Mouse (Mus musculus) cerebellum, adult 18-20 months (tissue): ENCODE data around the gene Prmt1.
A peak's percentile ranks its signal among the peaks of the same experiment; 100 is the strongest.

Experiments used
- DNase-seq, 2 experiments: peaks; one replicate each; pipeline ENCODE4 v3.0.0; 2021

The Prmt1 gene

GRCm38 (mm10) chr7:44975117-44975419, 11.3 kb downstream of the Prmt1 start:
- peak in 1 of 2 experiments; percentile 38 for DNase-seq

GRCm38 (mm10) chr7:44974383-44975116, 11.8 kb downstream of the Prmt1 start, which contains the start of gene Cpt1c:
Gene Cpt1c, minus strand, starts transcription at chr7:44974851.
- DNase-seq = peak; percentile 88 to 92

- DNase-seq = peak in 1 of 2 experiments; percentile 47
These were observed 12.8 kb downstream of the Prmt1 start for GRCm38 (mm10) chr7:44973415-44974130.

- DNase-seq = no peak
These were observed 15.2 kb downstream of the Prmt1 start for GRCm38 (mm10) chr7:44971142-44971541.

GRCm38 (mm10) chr7:44970231-44970691, 16.1 kb downstream of the Prmt1 start:
- DNase-seq = peak; percentile 76 to 87

GRCm38 (mm10) chr7:44966638-44967037, 19.7 kb downstream of the Prmt1 start:
- DNase-seq = no peak

GRCm38 (mm10) chr7:44965975-44966374, 20.4 kb downstream of the Prmt1 start:
- DNase-seq = no peak

- DNase-seq = no peak
These were observed 21.4 kb downstream of the Prmt1 start for GRCm38 (mm10) chr7:44964990-44965389.

GRCm38 (mm10) chr7:44962831-44963230, 23.5 kb downstream of the Prmt1 start:
- DNase-seq = no peak

- DNase-seq = no peak
These were observed 24.0 kb downstream of the Prmt1 start for GRCm38 (mm10) chr7:44962337-44962736.

GRCm38 (mm10) chr7:44960512-44960910, 25.9 kb downstream of the Prmt1 start:
- DNase-seq = no peak

GRCm38 (mm10) chr7:44959874-44960511, 26.4 kb downstream of the Prmt1 start:
- no peak for DNase-seq

- DNase-seq = no peak
These were observed 27.1 kb downstream of the Prmt1 start for GRCm38 (mm10) chr7:44959281-44959680.

- DNase-seq = peak in 1 of 2 experiments; percentile 46
These were observed 28.2 kb downstream of the Prmt1 start for GRCm38 (mm10) chr7:44958208-44958607.

GRCm38 (mm10) chr7:44957183-44957835, 29.1 kb downstream of the Prmt1 start:
- no peak for DNase-seq

GRCm38 (mm10) chr7:44956266-44956665, 30.1 kb downstream of the Prmt1 start:
- no peak for DNase-seq

- DNase-seq = peak in 1 of 2 experiments; percentile 44
These were observed 30.7 kb downstream of the Prmt1 start for GRCm38 (mm10) chr7:44955628-44956027.

GRCm38 (mm10) chr7:44954091-44954885, 32.1 kb downstream of the Prmt1 start:
- no peak for DNase-seq

GRCm38 (mm10) chr7:44953561-44953960, 32.8 kb downstream of the Prmt1 start:
- DNase-seq = no peak

GRCm38 (mm10) chr7:44952611-44953306, 33.6 kb downstream of the Prmt1 start:
- DNase-seq = peak; percentile 79 to 90

GRCm38 (mm10) chr7:44951960-44952359, 34.4 kb downstream of the Prmt1 start:
- peak in 1 of 2 experiments; percentile 48 for DNase-seq

- no peak for DNase-seq
These were observed 36.4 kb downstream of the Prmt1 start for GRCm38 (mm10) chr7:44949922-44950321.
